Mouse (Mus musculus) bone marrow, adult 2 months (tissue): ENCODE measurements around the gene Skor1.

ENCODE experiments used
- CTCF ChIP-seq: fragments of 200-500 bp; IDR thresholded peaks from 2 replicates; pipeline ENCODE4 v1.5.1; 2011; ENCODE audit warnings: low read length, control low read depth; ENCODE audit not compliant: control insufficient read depth, insufficient read depth
- POLR2A ChIP-seq: fragments of 200-500 bp; IDR thresholded peaks from 2 replicates; pipeline ENCODE4 v1.6.1; 2011; ENCODE audit warnings: low read depth, mild to moderate bottlenecking, control low read depth, low read length, borderline replicate concordance; ENCODE audit not compliant: control insufficient read depth

DNA sequence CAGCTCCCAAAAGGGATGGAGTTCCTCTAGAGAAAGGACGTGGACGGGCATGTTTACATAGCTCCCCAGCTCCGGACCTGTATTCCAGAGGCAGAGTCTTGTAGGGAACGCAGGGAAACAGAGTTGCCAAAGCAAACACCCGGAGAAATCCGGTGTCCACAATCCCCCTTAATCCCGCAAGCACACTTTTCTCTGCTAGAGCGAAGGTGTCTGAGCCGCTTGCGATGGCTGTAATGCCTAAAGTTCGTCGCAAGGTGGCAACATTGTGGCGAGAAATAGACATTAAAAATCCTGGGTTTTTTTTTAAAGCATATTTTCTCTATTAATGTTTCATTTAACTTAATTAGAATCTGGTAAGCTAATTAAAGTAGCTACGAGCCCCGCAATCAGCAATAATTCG lies 13.0 kb downstream of the Skor1 start:
- TF ChIP-seq POLR2A (no peak), CTCF (peak; percentile 53)
